Mouse (Mus musculus): ENCODE measurements at regions not wholly inside any gene's neighbourhood (a gene's known extent, or its start where the extent isn't known, plus 50 kb on each side); places are given as distances from the start of the nearest gene placed in this dataset.

GRCm38 (mm10) chr13:71612393-71613179 is 350.9 kb downstream of the Irx1 start (continued):
- TF ChIP-seq TAL1 (IDR thresholded peaks at IDR 0.05; ENCODE audit: low read length): no peak

DNA sequence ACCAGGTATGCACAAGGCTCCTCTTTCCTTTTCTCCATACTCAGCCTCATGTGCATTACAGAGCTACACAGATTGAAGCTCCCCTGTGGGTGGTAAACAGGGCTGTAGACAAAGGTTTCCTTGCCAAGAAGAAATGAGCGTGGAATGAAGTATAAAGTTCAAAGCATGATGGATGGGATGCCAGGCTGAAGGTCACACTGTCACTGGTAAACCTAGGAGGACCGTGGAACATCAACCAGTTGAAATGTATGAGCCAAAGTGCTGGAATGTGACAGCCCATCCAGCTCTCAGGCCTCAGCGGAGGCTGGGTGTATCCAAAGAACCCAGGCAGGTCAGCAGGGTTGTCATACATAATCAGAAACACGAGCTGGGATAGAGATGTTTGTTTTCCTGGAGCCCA is 381.0 kb downstream of the Irx1 start:
- no peaks in the 10 kb centered on the region for H3K36me3 ChIP-seq (ENCODE audit: control insufficient read depth in 1 of 2, insufficient read depth in 2 of 2, low read length in 2 of 2)
- H3K4me1 ChIP-seq (ENCODE audit: control insufficient read depth in 1 of 2, insufficient read depth in 2 of 2, low read length in 2 of 2): no peaks in the 10 kb centered on the region
- TF ChIP-seq MXI1 (IDR thresholded peaks at IDR 0.05; ENCODE audit: low read depth, low read length) (no peak), KAT2A (conservative IDR thresholded peaks at IDR 0.05; ENCODE audit: low read depth, low read length) (no peak), TAL1 (IDR thresholded peaks at IDR 0.05; ENCODE audit: low read length) (no peak), GABPA (IDR thresholded peaks at IDR 0.05; ENCODE audit: low read depth, low read length) (no peak), GATA1 (IDR thresholded peaks at IDR 0.05; ENCODE audit: low read depth, low read length) (no peak), MYB (IDR thresholded peaks at IDR 0.05; ENCODE audit: low read depth, low read length) (no peak), NELFE (IDR thresholded peaks at IDR 0.05; ENCODE audit: low read depth, low read length) (no peak), BHLHE40 (IDR thresholded peaks at IDR 0.05; ENCODE audit: borderline replicate concordance, low read depth, low read length) (no peak), E2F4 (IDR thresholded peaks at IDR 0.05; ENCODE audit: borderline replicate concordance, low read depth, low read length) (no peak), EP300 (IDR thresholded peaks at IDR 0.05; ENCODE audit: low read depth in 1 of 2, low read length in 2 of 2) (no peak), CHD2 (IDR thresholded peaks at IDR 0.05; ENCODE audit: low read length) (no peak), POLR2AphosphoS2 (IDR thresholded peaks at IDR 0.05; ENCODE audit: low read length) (no peak), SMC3 (IDR thresholded peaks at IDR 0.05; ENCODE audit: low read depth, low read length) (no peak), RAD21 (IDR thresholded peaks at IDR 0.05; ENCODE audit: low read depth, low read length) (no peak), JUND (IDR thresholded peaks at IDR 0.05; ENCODE audit: low read depth, low read length) (no peak), TCF12 (IDR thresholded peaks at IDR 0.05; ENCODE audit: low read depth, low read length) (no peak), ETS1 (IDR thresholded peaks at IDR 0.05; ENCODE audit: low read depth, low read length) (no peak)

GRCm38 (mm10) chr13:71565895-71566294 is 397.6 kb downstream of the Irx1 start:
- no peak for DNase-seq (ENCODE audit: low read depth, low spot score)
- H3K27ac ChIP-seq (ENCODE audit: control insufficient read depth, low read depth, low read length): no peak overlapping the region
- no peak for TF ChIP-seq TAL1 (IDR thresholded peaks at IDR 0.05; ENCODE audit: low read length)
- TF ChIP-seq TBP (IDR thresholded peaks at IDR 0.05; ENCODE audit: low read depth, low read length): no peak
- TF ChIP-seq BHLHE40 (IDR thresholded peaks at IDR 0.05; ENCODE audit: borderline replicate concordance, low read depth, low read length): no peak
- TF ChIP-seq SMC3 (IDR thresholded peaks at IDR 0.05; ENCODE audit: low read depth, low read length): no peak
- no peak for TF ChIP-seq NELFE (IDR thresholded peaks at IDR 0.05; ENCODE audit: low read depth, low read length)
- no peak for TF ChIP-seq SIN3A (IDR thresholded peaks at IDR 0.05; ENCODE audit: low read length)
- TF ChIP-seq RCOR1 (IDR thresholded peaks at IDR 0.05; ENCODE audit: low read depth, low read length): no peak
- no peak for TF ChIP-seq MAX (IDR thresholded peaks at IDR 0.05; ENCODE audit: low read length)
- TF ChIP-seq CHD2 (IDR thresholded peaks at IDR 0.05; ENCODE audit: low read length): no peak
- no peaks in the 10 kb centered on the region for H3K27me3 ChIP-seq (ENCODE audit: control insufficient read depth in 1 of 2, insufficient read depth in 2 of 2, low read length in 2 of 2)
- H3K9ac ChIP-seq (ENCODE audit: control insufficient read depth, low read depth, low read length, poor library complexity, severe bottlenecking): no peak overlapping the region
- no peaks in the 10 kb centered on the region for H3K79me2 ChIP-seq (ENCODE audit: control insufficient read depth, insufficient read depth, low read length, poor library complexity)
- H3K4me1 ChIP-seq (ENCODE audit: control insufficient read depth in 1 of 2, insufficient read depth in 2 of 2, low read length in 2 of 2): no peaks in the 10 kb centered on the region
- H3K4me3 ChIP-seq (ENCODE audit: control insufficient read depth in 1 of 2, insufficient read depth in 1 of 2, low read depth in 2 of 2, low read length in 2 of 2): no peak overlapping the region
- H3K9me3 ChIP-seq (replicated peaks; ENCODE audit: insufficient read depth, low read length): no peaks in the 10 kb centered on the region
- H3K36me3 ChIP-seq (ENCODE audit: control insufficient read depth in 1 of 2, insufficient read depth in 2 of 2, low read length in 2 of 2): no peaks in the 10 kb centered on the region

More for the DNA sequence above, 381.0 kb downstream of the Irx1 start:
- DNase-seq (ENCODE audit: low read depth, low spot score): no peak
- Histone ChIP-seq H3K27me3 (ENCODE audit: control insufficient read depth in 1 of 2, insufficient read depth in 2 of 2, low read length in 2 of 2) (no peaks in the 10 kb centered on the region), H3K9ac (ENCODE audit: control insufficient read depth, low read depth, low read length, poor library complexity, severe bottlenecking) (no peak overlapping the region), H3K4me3 (ENCODE audit: control insufficient read depth in 1 of 2, insufficient read depth in 1 of 2, low read depth in 2 of 2, low read length in 2 of 2) (no peak overlapping the region), H3K9me3 (replicated peaks; ENCODE audit: insufficient read depth, low read length) (no peaks in the 10 kb centered on the region), H3K79me2 (ENCODE audit: control insufficient read depth, insufficient read depth, low read length, poor library complexity) (no peaks in the 10 kb centered on the region), H3K27ac (ENCODE audit: control insufficient read depth, low read depth, low read length) (no peak overlapping the region)
